Mouse (Mus musculus) midbrain, embryonic 12.5 days (tissue): ENCODE data around the gene Hs3st3b1. TPM values are rescaled to one million over a fixed set of nuclear protein-coding genes. Genes with fewer than 3 reads are reported as not detected.

Experiments
- ATAC-seq: fragments of 200-750 bp; cut with Nextera tagmentation; 2 replicates; pipeline ENCODE4 v1.8.0; 2017; ENCODE audit warnings: low read depth, moderate TSS enrichment, moderate library complexity; ENCODE audit not compliant: low FRiP score
- H3K27ac ChIP-seq: fragments of 300-500 bp; sonication (generic); replicated peaks from 2 replicates; pipeline ENCODE4 v1.5.1; 2016; ENCODE audit warnings: mild to moderate bottlenecking
- H3K27me3 ChIP-seq: fragments of 300-500 bp; sonication (generic); 2 replicates; pipeline ENCODE4 v1.6.1; 2016; ENCODE audit warnings: mild to moderate bottlenecking
- H3K36me3 ChIP-seq: fragments of 300-500 bp; sonication (generic); 2 replicates; pipeline ENCODE4 v1.6.1; 2016
- H3K4me1 ChIP-seq: fragments of 300-500 bp; sonication (generic); 2 replicates; pipeline ENCODE4 v1.6.1; 2016
- H3K4me2 ChIP-seq: fragments of 300-500 bp; sonication (generic); replicated peaks from 2 replicates; pipeline ENCODE4 v1.6.1; 2016; ENCODE audit warnings: mild to moderate bottlenecking, moderate library complexity
- H3K4me3 ChIP-seq: fragments of 300-500 bp; sonication (generic); 2 replicates; pipeline ENCODE4 v1.5.1; 2016; ENCODE audit warnings: mild to moderate bottlenecking
- H3K9ac ChIP-seq: fragments of 300-500 bp; sonication (generic); replicated peaks from 2 replicates; pipeline ENCODE4 v1.6.1; 2016; ENCODE audit warnings: mild to moderate bottlenecking, moderate library complexity
- H3K9me3 ChIP-seq: fragments of 300-500 bp; sonication (generic); 2 replicates; pipeline ENCODE4 v1.6.1; 2016; ENCODE audit warnings: mild to moderate bottlenecking
- WGBS: fragments of 180-500 bp; shearing (Covaris S2); methylation state at CpG from one replicate; pipeline ENCODE4 v1.1.7; 2016; 5-methylcytosine and 5-hydroxymethylcytosine counted together
- polyA plus RNA-seq: library from polyadenylated mRNA; unstranded; fragments of >200 nt; fragmentation: Nextera tagmentation; extraction: Ambion mirVana; gene quantifications from 2 replicates; pipeline ENCODE4 v1.2.1, GENCODE M21; 2016

The Hs3st3b1 gene
- polyA plus RNA-seq, 1 experiment from 2014 or later: 22.0 TPM

DNA sequence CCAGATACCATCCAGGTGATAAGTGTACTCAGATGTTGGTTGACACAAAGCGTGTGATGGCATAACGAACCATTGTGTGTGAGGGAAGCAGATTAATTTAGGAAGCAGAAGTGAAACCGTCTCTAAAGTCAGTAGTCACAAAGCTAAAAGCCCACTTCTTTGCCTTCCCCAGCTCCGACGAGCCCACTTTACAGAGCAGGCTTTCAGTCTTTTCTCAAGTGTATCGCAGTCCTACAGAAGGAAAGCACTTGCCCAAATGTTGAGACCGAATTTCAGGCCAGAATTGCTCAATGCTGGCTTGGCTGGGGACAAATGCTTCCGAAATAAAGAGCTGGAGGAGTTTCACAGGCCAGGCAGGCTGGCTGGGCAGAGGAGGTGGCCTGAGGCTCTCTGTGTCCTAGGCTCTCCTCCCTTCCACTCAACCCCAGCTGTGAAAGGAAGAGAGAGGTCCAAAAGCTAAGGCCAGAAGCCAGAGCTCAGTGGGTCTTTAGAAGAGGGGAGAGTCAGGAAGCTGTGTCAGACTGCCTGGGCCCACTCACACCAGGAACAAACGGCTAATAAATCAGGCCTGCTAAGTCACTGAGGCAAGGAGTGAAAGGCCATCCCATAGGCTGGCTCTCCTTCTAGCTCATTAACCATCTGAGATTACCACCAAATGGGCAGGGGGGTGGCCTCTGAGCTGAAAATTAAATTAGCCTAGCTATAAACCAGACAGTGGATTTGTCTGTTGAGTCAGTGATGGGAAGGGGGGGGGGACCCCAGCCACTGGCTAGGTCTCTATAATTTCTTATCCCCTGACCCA, 15.3 kb downstream of the Hs3st3b1 start:
- Histone ChIP-seq H3K9ac (no peak overlapping the region), H3K9me3 (no peaks in the 10 kb centered on the region), H3K27ac (no peak overlapping the region), H3K27me3 (peaks cover 25% of the 10 kb centered on the region), H3K36me3 (0 out of 2 replicates have a peak, but pooled peaks cover 4% of the 10 kb centered on the region), H3K4me1 (peaks cover 39% of the 10 kb centered on the region), H3K4me2 (no peak overlapping the region), H3K4me3 (no peak overlapping the region)
- ATAC-seq: no peak
- WGBS: 78% methylated on average over 9 of the region's 9 CpGs

DNA sequence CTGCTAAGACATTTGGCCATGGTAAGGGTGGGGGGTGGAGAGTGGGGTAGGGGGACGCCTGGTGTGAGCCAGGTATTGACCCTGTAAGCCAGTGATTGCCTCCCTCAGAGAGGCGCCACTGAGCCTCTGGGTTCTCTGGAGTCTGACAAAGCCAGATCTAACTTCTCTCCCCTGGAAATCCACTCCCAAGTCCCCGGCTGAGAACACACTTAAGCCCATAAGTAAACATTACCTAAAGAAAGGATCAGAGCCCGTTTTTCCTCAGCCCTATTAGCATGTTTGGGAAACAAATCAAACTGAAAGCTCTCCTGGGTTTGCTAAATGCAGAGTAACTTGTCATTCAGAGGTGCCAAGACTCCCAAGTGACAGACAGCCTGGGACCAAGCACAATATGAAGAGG, 17.3 kb downstream of the Hs3st3b1 start:
- Histone ChIP-seq H3K4me2 (no peak overlapping the region), H3K27me3 (peaks cover 14% of the 10 kb centered on the region), H3K9ac (no peak overlapping the region), H3K9me3 (no peaks in the 10 kb centered on the region), H3K27ac (peak overlapping the region; percentile 3; the same call in 1 of the 2 replicates), H3K4me3 (no peak overlapping the region), H3K36me3 (0 out of 2 replicates have a peak, but pooled peaks cover 4% of the 10 kb centered on the region), H3K4me1 (peaks cover 44% of the 10 kb centered on the region)
- ATAC-seq: no peak
- 15% methylated on average over 4 of the region's 4 CpGs for WGBS

DNA sequence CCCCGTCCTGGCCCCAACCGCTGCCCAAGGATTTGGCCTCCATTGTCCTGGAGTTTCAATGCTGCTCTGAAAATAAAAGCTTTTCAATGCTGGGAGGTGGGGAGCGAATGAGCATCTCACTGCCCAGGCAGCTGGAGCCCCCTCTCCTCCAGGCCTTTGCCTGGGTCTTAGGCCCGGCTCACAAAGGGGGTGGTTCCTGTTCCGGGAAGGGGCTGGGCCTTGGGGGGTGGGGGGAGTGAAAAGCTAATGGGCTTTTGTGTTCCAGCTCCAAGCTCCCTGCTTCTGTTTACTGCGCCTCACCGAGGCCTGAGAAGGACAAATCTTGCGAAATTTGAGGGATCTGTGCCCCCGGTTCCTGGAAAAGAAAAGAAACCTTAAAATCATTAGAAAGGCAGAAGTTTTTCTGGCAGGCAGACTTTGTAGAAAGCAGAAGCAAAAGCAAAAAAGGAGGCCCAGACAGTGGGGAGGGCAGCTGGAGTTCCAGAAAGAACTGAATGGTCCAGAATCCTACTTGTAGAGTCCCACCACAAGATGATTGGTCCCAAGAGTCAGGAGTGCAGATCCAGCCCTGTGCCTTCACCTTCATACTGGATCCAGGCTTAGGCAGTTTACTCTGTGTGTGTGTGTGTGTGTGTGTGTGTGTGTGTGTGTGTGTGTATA, 23.5 kb downstream of the Hs3st3b1 start:
- peaks cover 54% of the 10 kb centered on the region for H3K4me1 ChIP-seq
- peaks cover 9% of the 10 kb centered on the region for H3K27me3 ChIP-seq
- H3K9me3 ChIP-seq: no peaks in the 10 kb centered on the region
- no peak overlapping the region for H3K9ac ChIP-seq
- peak; percentile 92 for ATAC-seq
- H3K4me2 ChIP-seq: peak overlapping the region; percentile 19
- 0 out of 2 replicates have a peak, but pooled peaks cover 4% of the 10 kb centered on the region for H3K36me3 ChIP-seq
- no peak overlapping the region for H3K4me3 ChIP-seq
- peak overlapping the region; percentile 88 for H3K27ac ChIP-seq
- WGBS: 4% methylated on average over 9 of the region's 9 CpGs

DNA sequence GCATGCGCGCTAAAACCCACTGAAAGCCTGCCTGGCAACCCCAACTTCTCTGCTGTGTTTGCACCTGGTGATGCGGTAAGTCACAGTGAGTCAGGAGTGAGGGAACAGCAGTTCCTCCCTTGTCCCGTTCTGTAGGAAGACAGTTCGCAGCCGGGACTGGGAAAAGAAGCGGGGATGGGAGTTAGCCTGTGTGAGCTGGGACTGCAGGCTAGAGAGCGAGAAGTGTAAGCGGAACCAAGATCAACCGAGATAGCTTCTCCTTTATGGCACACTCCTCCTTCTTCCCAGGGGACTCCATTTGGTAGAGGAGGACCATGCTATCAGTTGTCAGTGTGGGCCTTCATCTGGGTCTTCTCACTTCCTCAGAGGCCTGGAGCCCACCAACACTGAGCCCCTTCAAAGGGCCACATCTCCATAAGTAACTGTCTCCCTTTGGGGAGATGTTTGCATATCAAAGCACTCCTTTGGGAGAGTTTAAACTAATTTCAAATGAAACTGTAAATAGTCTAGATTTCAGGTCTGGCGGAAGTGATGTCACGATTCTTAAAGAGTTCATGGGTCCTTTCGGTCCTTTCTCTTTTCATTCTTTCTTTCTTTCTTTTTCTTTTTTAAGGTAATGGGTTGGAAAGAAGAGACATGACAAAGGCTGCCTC, 24.1 kb downstream of the Hs3st3b1 start:
- H3K4me2 ChIP-seq: peak overlapping the region; percentile 19
- peak; percentile 51 for ATAC-seq
- no peaks in the 10 kb centered on the region for H3K9me3 ChIP-seq
- 21% methylated on average over 13 of the region's 13 CpGs for WGBS
- peaks cover 59% of the 10 kb centered on the region for H3K4me1 ChIP-seq
- no peak overlapping the region; the same call in 1 of the 2 replicates for H3K9ac ChIP-seq
- peak overlapping the region; percentile 88 for H3K27ac ChIP-seq
- H3K36me3 ChIP-seq: 0 out of 2 replicates have a peak, but pooled peaks cover 4% of the 10 kb centered on the region
- peaks cover 7% of the 10 kb centered on the region for H3K27me3 ChIP-seq
- H3K4me3 ChIP-seq: no peak overlapping the region

DNA sequence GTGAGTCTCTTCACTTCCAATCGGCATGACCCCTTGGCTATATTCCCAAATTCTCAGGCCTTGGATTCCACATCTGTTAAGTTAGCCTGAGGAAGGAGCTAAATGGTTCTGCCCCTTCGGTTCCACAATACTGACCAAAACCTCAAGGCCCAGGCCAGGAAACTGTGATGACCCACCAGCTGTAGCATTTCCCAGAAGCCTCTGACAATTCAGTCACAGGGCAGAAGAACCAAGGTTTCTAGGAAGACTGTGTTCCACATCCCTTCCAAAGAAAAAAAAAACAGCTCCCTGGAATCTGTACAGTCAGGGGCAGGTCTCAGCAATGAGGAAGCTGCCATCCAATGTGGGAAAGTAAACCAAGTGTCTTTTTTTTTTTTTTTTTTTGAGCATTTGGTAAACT, 25.1 kb downstream of the Hs3st3b1 start:
- Histone ChIP-seq H3K4me3 (no peak overlapping the region), H3K27ac (peak overlapping the region; percentile 88; the same call in 1 of the 2 replicates), H3K4me2 (no peak overlapping the region), H3K36me3 (no peaks in the 10 kb centered on the region), H3K9ac (no peak overlapping the region), H3K27me3 (peaks cover 6% of the 10 kb centered on the region; the same call in 1 of the 2 replicates), H3K4me1 (peaks cover 60% of the 10 kb centered on the region), H3K9me3 (no peaks in the 10 kb centered on the region)
- WGBS: 95% methylated on average over 2 of the region's 2 CpGs
- ATAC-seq: no peak

DNA sequence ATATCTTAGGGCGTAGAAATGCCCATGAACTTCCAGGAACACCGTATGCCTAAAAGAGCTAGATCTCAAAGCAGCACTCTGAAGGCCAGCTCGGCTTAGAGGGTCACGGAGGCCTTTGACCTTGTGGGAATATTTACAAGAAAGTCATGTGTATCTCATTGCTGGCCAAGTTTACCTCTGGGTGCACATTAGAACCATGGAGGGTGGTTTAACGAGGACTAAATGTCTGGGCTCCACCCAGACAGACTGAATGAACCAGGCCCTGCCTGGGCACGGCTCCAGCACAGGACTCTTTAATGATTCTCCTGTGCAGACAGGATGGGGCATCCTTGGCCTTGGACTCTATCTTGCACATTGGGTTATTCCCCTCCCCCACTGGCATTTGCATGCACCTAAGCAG, 27.9 kb downstream of the Hs3st3b1 start:
- Histone ChIP-seq H3K36me3 (no peaks in the 10 kb centered on the region), H3K4me2 (no peak overlapping the region), H3K9ac (no peak overlapping the region), H3K27me3 (peaks cover 27% of the 10 kb centered on the region), H3K9me3 (no peaks in the 10 kb centered on the region), H3K27ac (no peak overlapping the region), H3K4me1 (peaks cover 35% of the 10 kb centered on the region), H3K4me3 (no peak overlapping the region)
- ATAC-seq: no peak
- WGBS: 72% methylated on average over 6 of the region's 6 CpGs

DNA sequence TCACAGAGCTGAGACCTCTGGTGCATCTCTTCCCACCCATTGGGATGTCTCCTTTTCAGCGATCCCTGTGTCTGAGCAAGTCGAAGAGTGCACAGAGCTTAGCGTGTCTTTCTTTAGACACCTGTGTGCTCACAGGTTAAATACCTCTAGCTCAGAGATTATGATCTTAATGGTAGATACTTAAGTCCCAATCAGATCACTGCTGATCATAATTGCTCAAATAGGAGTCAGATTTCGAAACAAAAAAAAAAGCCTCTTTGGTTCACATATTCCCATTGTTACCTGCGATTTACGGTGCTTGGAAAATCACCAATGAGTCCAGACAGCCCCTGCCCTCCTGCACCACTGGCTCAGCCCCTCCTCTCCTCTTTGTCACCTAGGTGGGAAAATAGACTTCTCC, 28.5 kb downstream of the Hs3st3b1 start:
- Histone ChIP-seq H3K4me3 (no peak overlapping the region), H3K27ac (no peak overlapping the region), H3K36me3 (no peaks in the 10 kb centered on the region), H3K9me3 (no peaks in the 10 kb centered on the region), H3K9ac (no peak overlapping the region), H3K4me1 (peaks cover 29% of the 10 kb centered on the region), H3K4me2 (no peak overlapping the region), H3K27me3 (peaks cover 29% of the 10 kb centered on the region)
- WGBS: 56% methylated on average over 6 of the region's 6 CpGs
- ATAC-seq: no peak

DNA sequence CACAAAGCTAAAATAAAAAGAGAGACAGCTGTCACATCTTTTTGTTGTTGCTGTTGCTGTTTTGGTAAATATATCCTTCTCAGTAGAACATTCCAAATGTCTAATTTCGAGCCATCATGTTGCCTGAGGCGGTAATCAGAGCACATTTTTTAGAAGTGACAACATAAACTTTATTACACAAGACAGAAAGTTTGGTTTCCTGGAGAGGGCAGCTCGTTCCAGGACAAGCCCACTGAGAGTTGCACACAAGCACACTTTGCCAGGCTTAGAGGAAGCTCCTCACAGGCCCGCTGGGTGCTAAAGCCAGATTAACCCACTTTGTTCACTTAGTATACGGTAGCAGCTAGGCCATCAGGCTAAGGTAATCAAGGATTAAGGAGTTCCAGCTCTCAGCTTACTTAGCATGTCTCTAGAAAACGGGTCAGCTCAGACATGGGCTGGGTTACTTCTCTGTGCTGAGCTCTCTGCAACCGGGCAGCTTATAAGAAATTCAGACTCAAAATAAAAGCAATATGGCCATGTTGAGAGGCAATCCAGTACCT, 30.5 kb downstream of the Hs3st3b1 start:
- no peak for ATAC-seq
- H3K27ac ChIP-seq: no peak overlapping the region
- WGBS: 46% methylated on average over 7 of the region's 7 CpGs
- H3K4me2 ChIP-seq: no peak overlapping the region
- no peak overlapping the region for H3K4me3 ChIP-seq
- H3K36me3 ChIP-seq: peaks cover 4% of the 10 kb centered on the region; the same call in 1 of the 2 replicates
- peaks cover 43% of the 10 kb centered on the region for H3K27me3 ChIP-seq
- H3K9ac ChIP-seq: no peak overlapping the region
- H3K4me1 ChIP-seq: peaks cover 17% of the 10 kb centered on the region; the same call in 1 of the 2 replicates
- no peaks in the 10 kb centered on the region for H3K9me3 ChIP-seq

DNA sequence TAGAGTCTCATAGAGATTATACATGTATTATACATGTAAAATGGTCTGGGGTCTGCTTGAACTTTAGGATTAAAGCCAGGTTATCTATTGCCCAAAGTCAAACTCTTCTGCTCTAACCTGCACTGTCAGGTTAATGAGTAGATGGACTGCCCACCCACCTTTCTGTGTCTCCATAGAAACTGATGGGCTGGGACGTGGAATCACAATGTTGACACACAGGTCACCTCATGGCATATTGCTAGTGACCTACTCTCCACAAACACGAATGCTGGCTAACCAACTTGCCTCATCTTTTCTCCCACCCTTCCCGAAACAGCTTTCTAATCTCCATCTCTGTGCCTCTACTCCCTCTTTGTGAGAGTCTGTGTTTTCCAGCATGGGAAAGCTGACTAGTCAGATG, 38.7 kb downstream of the Hs3st3b1 start:
- Histone ChIP-seq H3K4me3 (no peak overlapping the region), H3K27ac (no peak overlapping the region), H3K36me3 (peaks cover 4% of the 10 kb centered on the region; the same call in 1 of the 2 replicates), H3K4me1 (no peaks in the 10 kb centered on the region), H3K9me3 (no peaks in the 10 kb centered on the region), H3K4me2 (no peak overlapping the region), H3K9ac (no peak overlapping the region), H3K27me3 (peaks cover 16% of the 10 kb centered on the region)
- WGBS: 82% methylated on average over 3 of the region's 3 CpGs
- ATAC-seq: no peak

DNA sequence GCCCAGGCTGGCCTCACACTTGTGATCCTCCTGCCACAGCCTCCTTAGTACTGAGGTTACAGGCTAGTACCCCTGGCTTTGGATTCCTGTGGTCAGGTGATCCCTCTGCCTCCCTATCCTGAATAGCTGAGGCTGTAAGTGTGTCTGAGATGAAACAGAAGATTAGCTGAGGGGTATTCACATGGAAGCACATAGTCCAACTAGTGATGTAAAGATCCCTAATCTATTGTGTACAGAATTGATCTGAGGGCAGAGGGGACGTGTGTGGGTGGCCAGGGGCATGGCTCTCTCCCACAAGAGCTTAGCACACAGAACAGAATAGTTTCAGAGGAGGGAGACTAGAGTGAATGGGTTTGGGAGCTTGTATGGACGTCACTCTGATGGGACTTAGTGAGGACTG, 41.8 kb downstream of the Hs3st3b1 start:
- no peak overlapping the region for H3K27ac ChIP-seq
- H3K9ac ChIP-seq: no peak overlapping the region
- H3K4me3 ChIP-seq: no peak overlapping the region
- no peak overlapping the region for H3K4me2 ChIP-seq
- H3K36me3 ChIP-seq: no peaks in the 10 kb centered on the region
- peaks cover 4% of the 10 kb centered on the region; the same call in 1 of the 2 replicates for H3K27me3 ChIP-seq
- ATAC-seq: no peak
- H3K9me3 ChIP-seq: no peaks in the 10 kb centered on the region
- H3K4me1 ChIP-seq: no peaks in the 10 kb centered on the region
- 33% methylated on average over 2 of the region's 2 CpGs for WGBS

DNA sequence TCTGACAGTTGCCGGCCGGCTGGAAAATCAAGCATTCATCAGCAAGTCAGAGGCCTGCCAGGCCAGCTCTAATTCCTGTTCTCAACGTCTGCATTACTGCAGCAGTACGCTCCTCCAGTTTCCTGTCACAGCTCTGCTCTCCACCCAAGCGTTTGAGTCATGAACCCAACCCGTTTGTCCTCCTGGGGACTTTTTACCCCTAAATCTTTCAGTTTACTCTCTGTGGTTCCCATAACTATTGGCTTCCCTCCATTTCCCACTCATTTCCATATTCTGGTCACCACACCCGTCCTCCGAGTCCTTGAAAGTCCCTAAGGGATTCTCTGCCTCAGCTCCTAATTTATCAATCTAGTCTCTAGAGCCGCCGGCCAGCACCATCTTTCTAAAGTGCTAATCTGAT, 42.8 kb downstream of the Hs3st3b1 start:
- no peaks in the 10 kb centered on the region for H3K36me3 ChIP-seq
- H3K4me1 ChIP-seq: no peaks in the 10 kb centered on the region
- no peak overlapping the region for H3K4me2 ChIP-seq
- no peak for ATAC-seq
- no peak overlapping the region for H3K4me3 ChIP-seq
- H3K27ac ChIP-seq: no peak overlapping the region
- WGBS: 74% methylated on average over 10 of the region's 10 CpGs
- no peaks in the 10 kb centered on the region for H3K9me3 ChIP-seq
- H3K9ac ChIP-seq: no peak overlapping the region
- H3K27me3 ChIP-seq: peaks cover 4% of the 10 kb centered on the region; the same call in 1 of the 2 replicates
